Mouse (Mus musculus) forebrain, embryonic 16.5 days (tissue): ENCODE data around the gene Myt1l. TPM values are rescaled to one million over a fixed set of nuclear protein-coding genes. Genes with fewer than 3 reads are reported as not detected.

ENCODE experiments used
- ATAC-seq: fragments of 200-750 bp; cut with Nextera tagmentation; 2 replicates; pipeline ENCODE4 v1.8.0; 2017; ENCODE audit warnings: mild to moderate bottlenecking, moderate library complexity
- H3K27ac ChIP-seq: fragments of 300-500 bp; sonication (generic); 2 replicates; pipeline ENCODE4 v1.5.1; 2014; ENCODE audit warnings: low read length, control low read depth
- H3K27me3 ChIP-seq: fragments of 300-500 bp; sonication (generic); replicated peaks from 2 replicates; pipeline ENCODE4 v1.6.1; 2014; ENCODE audit warnings: low read length; ENCODE audit not compliant: control insufficient read depth, insufficient read depth
- H3K36me3 ChIP-seq: fragments of 300-500 bp; sonication (generic); 2 replicates; pipeline ENCODE4 v1.6.1; 2014; ENCODE audit not compliant: control insufficient read depth, insufficient read depth
- H3K4me1 ChIP-seq: fragments of 300-500 bp; sonication (generic); replicated peaks from 2 replicates; pipeline ENCODE4 v1.6.1; 2014; ENCODE audit warnings: low read length; ENCODE audit not compliant: control insufficient read depth, insufficient read depth
- H3K4me2 ChIP-seq: fragments of 300-500 bp; sonication (generic); 2 replicates; pipeline ENCODE4 v1.6.1; 2014; ENCODE audit warnings: mild to moderate bottlenecking, low read length, control low read depth
- H3K4me3 ChIP-seq: fragments of 300-500 bp; sonication (generic); replicated peaks from 2 replicates; pipeline ENCODE4 v1.5.1; 2014; ENCODE audit warnings: mild to moderate bottlenecking, low read length, control low read depth
- H3K9ac ChIP-seq: fragments of 300-500 bp; sonication (generic); replicated peaks from 2 replicates; pipeline ENCODE4 v1.6.1; 2014; ENCODE audit warnings: low read depth, low read length, control low read depth
- H3K9me3 ChIP-seq: fragments of 300-500 bp; sonication (generic); 2 replicates; pipeline ENCODE4 v1.6.1; 2016; ENCODE audit warnings: low read length; ENCODE audit not compliant: control insufficient read depth
- WGBS: fragments of 180-500 bp; shearing (Covaris S2); extraction: QIAGEN DNeasy Blood & Tissue Kit; methylation state at CpG from one replicate; pipeline ENCODE4 v1.1.7; 2014; 5-methylcytosine and 5-hydroxymethylcytosine counted together
- polyA plus RNA-seq: library from polyadenylated mRNA; unstranded; fragments of >200 nt; fragmentation: Nextera tagmentation; extraction: Ambion mirVana; gene quantifications from 2 replicates; pipeline ENCODE4 v1.2.1, GENCODE M21; 2015

Myt1l gene
- polyA plus RNA-seq, 1 experiment from 2014 or later: 316 TPM

DNA sequence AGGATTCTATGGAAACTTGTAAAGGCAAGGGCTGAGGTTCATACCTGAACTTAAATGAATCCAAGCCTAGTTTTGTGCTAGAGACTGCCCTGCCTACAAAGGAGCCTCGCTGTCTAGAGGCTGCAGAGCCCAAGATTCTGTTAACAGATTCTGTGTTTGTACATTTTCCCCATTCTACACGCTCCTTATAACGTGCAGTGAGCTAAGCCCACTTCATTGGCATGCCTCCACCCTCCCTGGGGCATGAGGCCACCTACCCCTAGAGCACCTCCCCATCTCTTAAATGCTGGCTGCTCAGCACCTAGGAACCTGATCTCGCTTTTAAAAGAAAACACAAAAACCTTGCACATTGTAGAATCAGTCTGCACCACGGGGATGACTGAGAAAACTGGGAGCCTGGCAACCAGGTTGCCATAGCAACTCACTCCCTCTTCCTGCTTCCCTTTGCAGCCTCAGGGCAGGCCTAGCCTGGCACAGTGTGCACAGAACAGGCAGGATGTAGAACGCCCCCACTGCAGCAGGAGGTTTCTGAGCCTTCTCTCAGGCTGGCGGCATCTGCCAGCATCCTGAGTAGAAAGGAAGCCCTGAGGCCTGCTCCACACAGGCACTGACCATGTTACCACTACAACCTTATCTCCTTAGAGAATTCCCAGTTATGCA, 344.1 kb downstream of the Myt1l start:
- Histone ChIP-seq H3K27me3 (no peaks in the 10 kb centered on the region), H3K36me3 (0 out of 2 replicates have a peak, but pooled peaks cover 3% of the 10 kb centered on the region), H3K9ac (peak overlapping the region; percentile 55), H3K4me1 (peaks cover 32% of the 10 kb centered on the region), H3K9me3 (no peaks in the 10 kb centered on the region), H3K4me2 (peak overlapping the region; percentile 45), H3K27ac (peak overlapping the region; percentile 98), H3K4me3 (peak overlapping the region; percentile 9; the same call in 1 of the 2 replicates)
- WGBS: under 1% methylated on average over 7 of the region's 7 CpGs
- ATAC-seq: peak; percentile 99

DNA sequence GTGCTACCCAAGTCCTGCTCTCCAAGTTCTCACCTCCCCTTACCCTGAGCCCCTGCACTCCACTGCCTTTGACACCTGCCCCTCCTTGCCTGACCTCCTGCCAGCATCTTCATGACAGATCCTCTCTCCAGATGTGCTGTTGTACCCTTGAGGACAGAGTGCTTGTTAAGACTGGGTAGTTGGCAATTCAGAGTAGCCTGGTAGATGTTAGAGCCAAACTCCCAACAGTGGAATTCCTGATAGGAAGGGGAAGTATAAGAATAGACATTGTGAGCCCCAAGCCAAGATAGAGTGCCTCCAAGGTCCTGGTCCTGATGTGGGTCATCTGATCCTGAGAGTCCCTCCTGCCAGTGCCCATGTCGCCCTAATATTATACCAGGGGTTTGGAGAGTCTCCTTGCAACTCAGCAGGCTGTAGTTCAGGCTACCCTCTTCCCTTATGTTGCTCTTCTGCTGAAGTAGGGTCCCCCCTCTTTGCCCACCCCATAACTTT, 345.1 kb downstream of the Myt1l start:
- Histone ChIP-seq H3K27ac (peak overlapping the region; percentile 98), H3K4me2 (no peak overlapping the region), H3K4me3 (no peak overlapping the region), H3K9me3 (no peaks in the 10 kb centered on the region), H3K27me3 (no peaks in the 10 kb centered on the region), H3K4me1 (peaks cover 28% of the 10 kb centered on the region), H3K36me3 (no peaks in the 10 kb centered on the region), H3K9ac (no peak overlapping the region)
- WGBS: 69% methylated on average over 1 of the region's 1 CpGs
- ATAC-seq: no peak

DNA sequence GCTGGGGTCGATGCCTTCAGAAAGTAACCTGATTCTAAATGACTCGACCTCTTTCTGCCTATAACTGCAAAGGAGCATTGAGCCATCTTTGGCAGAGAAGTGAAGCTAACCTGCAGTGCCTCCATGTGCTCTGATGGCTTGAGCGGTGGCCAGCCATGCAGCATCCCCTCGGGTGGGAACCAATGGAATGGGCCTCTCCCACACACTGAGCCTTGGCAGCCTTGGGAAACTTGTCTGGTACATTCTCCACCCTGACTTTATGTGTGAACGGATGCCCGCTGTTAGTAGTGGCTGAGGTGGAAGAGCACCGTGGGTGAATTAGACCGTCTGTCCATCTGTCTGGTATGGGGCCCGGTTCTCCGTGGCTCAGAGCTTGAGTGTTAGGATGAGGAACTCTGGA, 349.8 kb downstream of the Myt1l start:
- WGBS: 91% methylated on average over 10 of the region's 10 CpGs

DNA sequence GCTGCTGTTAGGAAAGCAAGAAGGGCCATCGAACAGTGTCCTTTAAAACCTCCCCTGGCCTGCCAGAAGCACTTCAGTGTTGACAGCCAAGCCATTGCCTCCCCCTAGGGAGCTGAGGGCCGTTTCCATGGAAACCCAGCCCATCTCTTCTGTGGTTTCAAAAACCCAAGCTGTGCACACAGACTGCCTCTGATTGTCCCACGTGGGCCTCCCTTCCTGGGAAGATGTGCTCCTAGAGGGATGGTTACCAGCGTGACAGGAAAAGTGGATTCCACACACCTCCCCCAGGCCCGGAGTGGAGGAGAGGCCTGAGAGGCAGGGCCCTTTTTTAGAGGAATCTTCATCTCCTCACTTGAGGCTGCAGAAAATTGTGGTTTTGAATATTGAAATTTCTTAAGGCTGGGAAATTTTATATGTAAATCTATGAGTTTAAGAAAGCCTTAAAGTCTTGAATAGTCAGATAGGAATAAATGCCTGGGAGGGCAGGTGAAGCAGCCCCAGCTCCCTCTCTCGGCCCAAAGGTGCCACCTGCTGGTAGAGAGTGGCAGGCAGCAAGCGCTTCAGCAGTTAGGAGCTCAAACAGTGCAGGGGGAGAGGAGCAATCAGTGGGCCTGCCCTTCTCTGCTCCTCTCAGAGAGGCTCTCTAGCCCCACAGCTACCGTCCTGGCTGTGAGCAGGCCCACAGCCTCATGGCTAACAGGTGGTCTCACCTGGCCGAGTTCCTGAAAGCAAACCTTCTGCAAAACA, 354.9 kb downstream of the Myt1l start:
- Histone ChIP-seq H3K4me2 (peak overlapping the region; percentile 20; the same call in 1 of the 2 replicates), H3K27ac (peak overlapping the region; percentile 88), H3K27me3 (no peaks in the 10 kb centered on the region), H3K9ac (0 out of 2 replicates have a peak overlapping the region, but pooled peaks have one; percentile 28), H3K4me3 (no peak overlapping the region), H3K9me3 (no peaks in the 10 kb centered on the region), H3K4me1 (peaks cover 32% of the 10 kb centered on the region), H3K36me3 (peaks cover 4% of the 10 kb centered on the region; the same call in 1 of the 2 replicates)
- 8% methylated on average over 9 of the region's 9 CpGs for WGBS
- ATAC-seq: peak; percentile 93

More for the DNA sequence above, 349.8 kb downstream of the Myt1l start:
- Histone ChIP-seq H3K36me3 (no peaks in the 10 kb centered on the region), H3K9me3 (no peaks in the 10 kb centered on the region), H3K9ac (no peak overlapping the region), H3K27ac (no peak overlapping the region), H3K27me3 (no peaks in the 10 kb centered on the region), H3K4me2 (no peak overlapping the region), H3K4me1 (peaks cover 22% of the 10 kb centered on the region), H3K4me3 (no peak overlapping the region)
- ATAC-seq: no peak

DNA sequence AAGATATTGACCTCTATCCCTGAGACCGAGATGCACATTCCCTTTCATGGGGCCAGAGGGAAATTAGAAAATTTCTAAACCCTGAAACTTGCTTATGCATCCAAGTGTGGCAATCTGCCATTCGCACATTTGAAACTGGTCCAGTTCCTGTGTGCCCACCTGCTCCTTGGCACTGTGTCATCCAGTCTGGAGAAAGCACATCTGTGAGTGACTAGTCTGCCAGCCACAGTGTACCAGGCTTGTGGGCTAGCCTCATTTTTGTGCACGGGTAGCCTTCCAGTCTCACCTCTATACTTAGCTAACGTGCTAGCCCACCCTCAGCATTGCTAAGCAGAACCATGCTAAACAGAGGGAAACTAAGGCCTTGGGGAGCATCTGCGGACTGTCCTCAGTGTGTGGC, 356.2 kb downstream of the Myt1l start:
- 57% methylated on average over 5 of the region's 5 CpGs for WGBS
- H3K4me1 ChIP-seq: peaks cover 32% of the 10 kb centered on the region
- H3K36me3 ChIP-seq: peaks cover 12% of the 10 kb centered on the region; the same call in 1 of the 2 replicates
- H3K4me3 ChIP-seq: no peak overlapping the region
- no peak overlapping the region for H3K4me2 ChIP-seq
- no peaks in the 10 kb centered on the region for H3K9me3 ChIP-seq
- H3K9ac ChIP-seq: no peak overlapping the region
- H3K27me3 ChIP-seq: no peaks in the 10 kb centered on the region
- H3K27ac ChIP-seq: peak overlapping the region; percentile 88
- ATAC-seq: peak; percentile 41; the same call in 1 of the 2 replicates

DNA sequence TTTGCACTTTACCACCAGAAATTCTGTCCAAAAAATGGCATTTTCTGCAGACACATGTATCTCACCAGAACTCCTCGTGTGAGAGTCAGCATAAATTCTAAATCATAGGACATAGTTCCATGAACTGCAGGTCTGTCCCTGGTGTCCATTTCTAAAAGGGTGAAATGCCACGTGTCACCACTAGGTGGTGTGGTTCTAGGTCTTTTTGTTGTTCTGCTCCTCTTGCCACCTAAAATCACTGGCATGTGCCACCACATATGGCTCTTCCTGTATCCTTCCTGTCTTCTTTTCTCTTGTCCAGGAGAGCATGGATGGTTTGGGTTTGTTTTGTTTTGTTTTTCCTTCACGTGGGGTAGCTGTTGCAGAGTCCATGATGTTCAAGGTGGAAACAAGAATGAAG, 366.5 kb downstream of the Myt1l start:
- Histone ChIP-seq H3K9ac (no peak overlapping the region), H3K4me1 (peaks cover 2% of the 10 kb centered on the region; the same call in 1 of the 2 replicates), H3K4me3 (no peak overlapping the region), H3K4me2 (no peak overlapping the region), H3K9me3 (no peaks in the 10 kb centered on the region), H3K27me3 (no peaks in the 10 kb centered on the region), H3K27ac (no peak overlapping the region), H3K36me3 (peaks cover 25% of the 10 kb centered on the region)
- no peak for ATAC-seq
- WGBS: 20% methylated on average over 3 of the region's 3 CpGs

DNA sequence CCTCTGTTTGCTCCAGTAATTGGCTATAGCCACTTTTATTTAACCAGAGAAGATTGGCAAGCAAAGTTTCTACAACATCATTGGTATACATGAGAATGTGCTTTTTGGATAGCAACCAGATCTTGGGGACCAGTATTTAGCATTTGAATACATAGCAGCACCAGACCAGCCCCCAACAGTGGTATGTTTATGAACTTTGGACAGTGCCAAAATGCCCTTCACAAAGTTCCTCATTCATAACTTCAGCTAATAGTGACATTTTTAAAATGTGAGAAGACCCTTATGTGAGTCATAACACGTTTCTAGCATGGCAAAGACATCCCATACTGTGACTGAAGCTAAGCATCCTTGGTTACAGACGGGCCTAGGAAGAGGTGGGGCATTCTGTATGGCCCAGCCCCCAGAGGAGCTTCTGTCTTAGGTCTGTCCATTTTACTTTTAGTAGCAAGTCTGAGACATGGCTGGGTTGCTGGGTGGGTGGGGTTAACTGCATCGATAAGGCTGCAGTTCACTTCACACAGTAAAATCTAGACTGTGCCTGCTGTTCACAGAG, 369.4 kb downstream of the Myt1l start:
- H3K27ac ChIP-seq: no peak overlapping the region
- peaks cover 25% of the 10 kb centered on the region for H3K36me3 ChIP-seq
- no peaks in the 10 kb centered on the region for H3K27me3 ChIP-seq
- H3K4me2 ChIP-seq: no peak overlapping the region
- peaks cover 2% of the 10 kb centered on the region; the same call in 1 of the 2 replicates for H3K4me1 ChIP-seq
- no peak overlapping the region for H3K4me3 ChIP-seq
- no peaks in the 10 kb centered on the region for H3K9me3 ChIP-seq
- 71% methylated on average over 3 of the region's 3 CpGs for WGBS
- ATAC-seq: no peak
- no peak overlapping the region for H3K9ac ChIP-seq

DNA sequence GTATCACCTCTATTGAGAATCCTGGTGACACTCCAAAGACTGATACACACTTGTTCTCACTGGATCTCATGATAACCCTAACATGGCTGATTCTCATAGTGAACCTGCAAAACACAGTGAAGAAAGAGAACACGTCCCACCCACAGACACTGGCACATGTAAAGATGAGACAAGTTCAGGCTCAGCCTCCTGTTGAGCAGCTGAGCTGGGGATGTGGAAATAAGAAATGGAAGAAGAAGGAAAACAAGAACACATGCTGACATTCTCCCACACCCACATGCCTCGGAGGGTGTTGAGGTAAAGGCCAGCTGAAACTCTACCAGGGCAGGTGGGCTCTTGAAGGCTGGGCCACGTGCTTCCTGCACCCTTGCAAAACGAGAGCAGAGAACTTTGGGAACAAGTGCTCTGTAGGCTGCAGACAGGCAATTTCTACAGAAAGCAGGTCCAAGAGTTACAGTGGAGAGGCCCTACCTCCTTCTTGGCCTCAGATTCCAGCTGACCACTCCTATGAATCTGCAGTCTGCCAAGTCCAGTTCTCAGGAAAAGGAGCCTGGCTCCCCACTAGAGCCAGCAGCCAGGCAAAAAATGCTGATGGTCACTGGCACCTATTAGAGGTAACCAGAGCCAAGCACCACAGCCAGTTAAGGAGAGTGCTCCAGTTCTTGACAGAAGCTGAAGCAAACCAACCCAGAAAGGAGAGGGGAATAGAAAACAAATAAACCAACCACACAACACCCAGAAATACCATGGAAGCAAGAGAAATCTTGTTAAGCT, 376.1 kb downstream of the Myt1l start:
- ATAC-seq: no peak
- H3K4me2 ChIP-seq: no peak overlapping the region
- no peak overlapping the region for H3K4me3 ChIP-seq
- WGBS: 76% methylated on average over 4 of the region's 4 CpGs
- no peaks in the 10 kb centered on the region for H3K4me1 ChIP-seq
- H3K36me3 ChIP-seq: peaks cover 7% of the 10 kb centered on the region
- H3K9ac ChIP-seq: no peak overlapping the region
- no peaks in the 10 kb centered on the region for H3K9me3 ChIP-seq
- H3K27ac ChIP-seq: no peak overlapping the region
- H3K27me3 ChIP-seq: no peaks in the 10 kb centered on the region
